Mouse (Mus musculus): Measurements from ENCODE around the gene Tas2r129. TPM values are rescaled to one million over a fixed set of nuclear protein-coding genes. Genes with fewer than 3 reads are reported as not detected.

The Tas2r129 gene
- polyA plus RNA-seq (2017; shearing (Covaris generic)), result not detected

DNA sequence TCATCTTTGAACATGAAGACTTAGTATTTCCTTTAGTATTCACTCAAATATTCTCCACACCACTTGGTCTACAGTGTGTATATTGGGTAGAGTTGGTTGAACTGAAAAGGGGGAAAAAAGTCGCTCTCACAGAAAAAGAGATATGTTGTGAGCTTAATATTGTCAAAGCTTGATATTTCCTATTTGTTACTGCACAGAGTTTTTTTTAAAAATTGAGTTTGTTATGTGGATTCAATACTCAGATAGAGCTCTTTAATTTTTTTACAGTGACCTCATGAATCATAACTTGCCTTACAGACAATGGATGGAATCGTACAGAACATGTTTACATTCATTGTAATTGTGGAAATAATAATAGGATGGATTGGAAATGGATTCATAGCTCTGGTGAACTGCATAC is at the start of gene Tas2r129:
Gene Tas2r129 (plus strand): TSS at position 301 of the 400 bp plus-strand sequence.

GRCm38 (mm10) chr6:132909351-132909750 is 41.6 kb upstream of the Tas2r129 start, which contains the start of gene Tas2r125:
TSS of gene Tas2r125 (plus strand) at chr6:132909651.

GRCm38 (mm10) chr6:132957819-132958218 is 6.9 kb downstream of the Tas2r129 start, which contains the start of gene Tas2r131:
TSS of gene Tas2r131 (minus strand) at chr6:132957919.

GRCm38 (mm10) chr6:132980865-132981264 is 30.0 kb downstream of the Tas2r129 start, which contains the start of gene Tas2r109:
TSS of gene Tas2r109 (minus strand) at chr6:132980965.

Other genes with a start within 250 kb of the Tas2r129 start
- not detected for gene Tas2r122, start 239.2 kb upstream of the Tas2r129 start, polyA plus RNA-seq (2017; shearing (Covaris generic))
- not detected for gene Tas2r115, start 213.1 kb upstream of the Tas2r129 start, polyA plus RNA-seq (2017; shearing (Covaris generic))
- not detected for gene Tas2r124, start 196.4 kb upstream of the Tas2r129 start, polyA plus RNA-seq (2017; shearing (Covaris generic))
- not detected for gene Tas2r102, start 189.0 kb upstream of the Tas2r129 start, polyA plus RNA-seq (2017; shearing (Covaris generic))
- not detected for gene Tas2r136, start 172.9 kb upstream of the Tas2r129 start, polyA plus RNA-seq (2017; shearing (Covaris generic))
- not detected for gene Tas2r117, start 148.3 kb upstream of the Tas2r129 start, polyA plus RNA-seq (2017; shearing (Covaris generic))
- not detected for gene Tas2r123, start 104.0 kb upstream of the Tas2r129 start, polyA plus RNA-seq (2017; shearing (Covaris generic))
- not detected for gene Tas2r116, start 95.7 kb upstream of the Tas2r129 start, polyA plus RNA-seq (2017; shearing (Covaris generic))
- not detected for gene Tas2r110, start 83.1 kb upstream of the Tas2r129 start, polyA plus RNA-seq (2017; shearing (Covaris generic))
- not detected for gene Tas2r113, start 58.1 kb upstream of the Tas2r129 start, polyA plus RNA-seq (2017; shearing (Covaris generic))
- gene Tas2r125, start 41.5 kb upstream of the Tas2r129 start, polyA plus RNA-seq (2017; shearing (Covaris generic)), result not detected
- gene Tas2r131, start 6.8 kb downstream of the Tas2r129 start, polyA plus RNA-seq (2017; shearing (Covaris generic)), result not detected
- gene Tas2r109, start 29.9 kb downstream of the Tas2r129 start, polyA plus RNA-seq (2017; shearing (Covaris generic)), result not detected
- gene Tas2r103, start 86.0 kb downstream of the Tas2r129 start, polyA plus RNA-seq (2017; shearing (Covaris generic)), result not detected
- not detected for gene Tas2r140, start 104.7 kb downstream of the Tas2r129 start, polyA plus RNA-seq (2017; shearing (Covaris generic))
- gene Smim10l1, start 153.8 kb downstream of the Tas2r129 start, polyA plus RNA-seq (2017; shearing (Covaris generic)), result 6.7 TPM